Mouse (Mus musculus): ENCODE measurements around the gene Zyg11a. TPM values are rescaled to one million over a fixed set of nuclear protein-coding genes. Genes with fewer than 3 reads are reported as not detected.
"Not testable (repeated sequence)": the region's sequence is repeated elsewhere in the genome, so short reads cannot be mapped to it uniquely, and the experiment has no call there.

Zyg11a gene
- total RNA-seq, 1 experiment: 12.8 TPM

- no peak for DNase-seq (ENCODE audit: low read depth, low spot score)
- H3K36me3 ChIP-seq (ENCODE audit: control insufficient read depth, insufficient read depth, low read length, poor library complexity, severe bottlenecking): peaks cover 6% of the 10 kb centered on the region; the same call in 1 of the 2 replicates
- H3K4me3 ChIP-seq (ENCODE audit: insufficient read depth in 1 of 2, low read depth in 1 of 2, low read length in 2 of 2, poor library complexity in 1 of 2, severe bottlenecking in 1 of 2): no peak overlapping the region
- H3K9me3 ChIP-seq (ENCODE audit: control insufficient read depth, insufficient read depth, low read depth, low read length): no peaks in the 10 kb centered on the region
- H3K9ac ChIP-seq (ENCODE audit: insufficient read depth, low read depth, low read length, poor library complexity, severe bottlenecking): no peak overlapping the region
- peaks cover 0 to 7% of the 10 kb centered on the region in 2 experiments; a peak in 1 of 4 replicates for H3K4me1 ChIP-seq (ENCODE audit: control insufficient read depth in 2 of 2, insufficient read depth in 2 of 2, low read length in 2 of 2, poor library complexity in 1 of 2)
- in situ Hi-C loops (cut with MboI; ENCODE audit: low sequenced_read_pairs in 2 of 2, unreplicated experiment in 2 of 2): no loop called here
- no peak overlapping the region for H3K27ac ChIP-seq (ENCODE audit: insufficient read depth, low read depth, low read length, poor library complexity, severe bottlenecking)
- TF ChIP-seq CHD2 (IDR thresholded peaks at IDR 0.05; ENCODE audit: low read depth, low read length): no peak
- TF ChIP-seq ZC3H11A (IDR thresholded peaks at IDR 0.05; ENCODE audit: borderline replicate concordance, low read depth, low read length): no peak
Observed at GRCm38 (mm10) chr4:108166874-108167273, 51.0 kb downstream of the Zyg11a start.

DNA sequence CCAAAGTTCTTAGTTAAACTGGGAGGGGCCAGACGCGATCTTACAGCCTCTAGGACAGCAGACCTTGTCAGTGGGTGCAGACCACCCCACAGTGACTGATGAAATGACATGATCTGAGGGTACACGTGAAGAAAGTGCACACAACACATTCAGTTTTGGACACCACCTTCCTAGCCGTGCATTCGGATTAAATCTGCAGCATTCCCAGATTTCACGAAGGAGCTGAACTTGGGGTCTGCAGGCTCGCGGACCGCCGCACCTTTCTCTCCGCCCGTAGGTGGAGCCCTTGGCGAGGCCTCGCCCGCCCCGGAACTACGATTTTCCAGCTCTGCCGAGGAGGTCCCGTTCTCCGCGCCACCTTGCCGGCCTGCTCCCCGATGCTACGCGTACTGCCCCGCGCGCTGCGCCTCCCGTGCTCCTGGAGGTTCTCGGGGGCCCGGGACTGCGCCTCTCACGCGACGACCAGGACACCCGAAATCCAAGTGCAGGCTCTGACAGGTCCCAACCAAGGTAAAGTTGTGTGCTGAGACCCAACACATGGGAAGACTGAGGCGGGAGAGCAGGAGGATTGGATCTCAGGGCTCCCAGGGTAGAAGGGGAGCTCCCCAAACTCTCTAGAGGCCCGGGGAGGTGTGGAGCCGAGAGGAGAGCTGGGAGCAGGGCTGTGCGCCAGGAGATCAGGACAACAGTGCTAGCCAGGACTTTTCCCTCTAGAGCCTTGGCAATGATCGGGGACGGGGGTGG is 52.5 kb downstream of the Zyg11a start, which contains the start of gene Echdc2:
Gene Echdc2, plus strand, starts transcription at position 286 of the 744 bp plus-strand sequence.
- peaks cover 0 to 7% of the 10 kb centered on the region in 2 experiments; a peak in 1 of 4 replicates for H3K4me1 ChIP-seq (ENCODE audit: control insufficient read depth in 2 of 2, insufficient read depth in 2 of 2, low read length in 2 of 2, poor library complexity in 1 of 2)
- no peaks in the 10 kb centered on the region for H3K9me3 ChIP-seq (ENCODE audit: control insufficient read depth, insufficient read depth, low read depth, low read length)
- peak within 1 kb of the TSS; percentile 80 for H3K9ac ChIP-seq (ENCODE audit: insufficient read depth, low read depth, low read length, poor library complexity, severe bottlenecking)
- TF ChIP-seq CHD2 (IDR thresholded peaks at IDR 0.05; ENCODE audit: low read depth, low read length) (no peak), HCFC1 (IDR thresholded peaks at IDR 0.05; ENCODE audit: borderline replicate concordance, insufficient read depth, low read length) (0 out of 2 replicates have a peak, but pooled peaks have one; percentile 11)
- H3K36me3 ChIP-seq (ENCODE audit: control insufficient read depth, insufficient read depth, low read length, poor library complexity, severe bottlenecking): peaks cover 6% of the 10 kb centered on the region; the same call in 1 of the 2 replicates
- H3K27ac ChIP-seq (ENCODE audit: insufficient read depth, low read depth, low read length, poor library complexity, severe bottlenecking): no peak within 1 kb of the TSS
- DNase-seq (ENCODE audit: low read depth, low spot score): no peak
- in situ Hi-C loops (cut with MboI; ENCODE audit: low sequenced_read_pairs in 2 of 2, unreplicated experiment in 2 of 2): no loop called here
- H3K4me3 ChIP-seq (ENCODE audit: insufficient read depth in 1 of 2, low read depth in 1 of 2, low read length in 2 of 2, poor library complexity in 1 of 2, severe bottlenecking in 1 of 2): peak within 1 kb of the TSS; percentile 77 to 82

DNA sequence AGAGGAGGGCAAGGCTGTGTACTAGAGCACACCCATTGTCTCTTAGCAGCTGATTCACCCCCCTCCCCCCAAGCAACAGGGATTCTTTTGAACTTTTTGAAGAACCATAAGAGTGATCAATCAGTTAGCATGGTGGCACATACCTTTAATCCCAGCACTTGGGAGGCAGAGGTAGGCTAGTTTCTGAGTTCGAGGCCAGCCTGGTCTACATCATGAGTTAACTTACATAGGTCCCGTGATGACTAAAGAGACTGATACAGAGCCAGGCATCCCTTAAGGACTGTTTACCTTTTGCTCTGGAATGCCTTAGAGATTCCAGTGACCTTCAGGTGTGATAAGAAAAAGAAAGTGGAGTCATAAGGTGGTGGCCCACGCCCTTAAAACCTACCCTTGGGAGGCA is 54.6 kb downstream of the Zyg11a start:
- no peak overlapping the region for H3K4me3 ChIP-seq (ENCODE audit: insufficient read depth in 1 of 2, low read depth in 1 of 2, low read length in 2 of 2, poor library complexity in 1 of 2, severe bottlenecking in 1 of 2)
- no peaks in the 10 kb centered on the region for H3K9me3 ChIP-seq (ENCODE audit: control insufficient read depth, insufficient read depth, low read depth, low read length)
- in situ Hi-C loops (cut with MboI; ENCODE audit: low sequenced_read_pairs in 2 of 2, unreplicated experiment in 2 of 2): no loop called here
- DNase-seq (ENCODE audit: low read depth, low spot score): no peak
- no peak overlapping the region for H3K27ac ChIP-seq (ENCODE audit: insufficient read depth, low read depth, low read length, poor library complexity, severe bottlenecking)
- H3K36me3 ChIP-seq (ENCODE audit: control insufficient read depth, insufficient read depth, low read length, poor library complexity, severe bottlenecking): 0 out of 2 replicates have a peak, but pooled peaks cover 3% of the 10 kb centered on the region
- no peak overlapping the region for H3K9ac ChIP-seq (ENCODE audit: insufficient read depth, low read depth, low read length, poor library complexity, severe bottlenecking)
- H3K4me1 ChIP-seq (ENCODE audit: control insufficient read depth in 2 of 2, insufficient read depth in 2 of 2, low read length in 2 of 2, poor library complexity in 1 of 2): peaks cover 0 to 7% of the 10 kb centered on the region in 2 experiments; a peak in 1 of 4 replicates
- TF ChIP-seq ZNF384 (IDR thresholded peaks at IDR 0.05; ENCODE audit: low read depth, low read length) (no peak), ZC3H11A (IDR thresholded peaks at IDR 0.05; ENCODE audit: borderline replicate concordance, low read depth, low read length) (no peak), CHD2 (IDR thresholded peaks at IDR 0.05; ENCODE audit: low read depth, low read length) (0 out of 2 replicates have a peak, but pooled peaks have one; percentile 43), HCFC1 (IDR thresholded peaks at IDR 0.05; ENCODE audit: borderline replicate concordance, insufficient read depth, low read length) (no peak), MAFK (IDR thresholded peaks at IDR 0.05; ENCODE audit: insufficient read depth, low read depth, low read length) (no peak)

DNA sequence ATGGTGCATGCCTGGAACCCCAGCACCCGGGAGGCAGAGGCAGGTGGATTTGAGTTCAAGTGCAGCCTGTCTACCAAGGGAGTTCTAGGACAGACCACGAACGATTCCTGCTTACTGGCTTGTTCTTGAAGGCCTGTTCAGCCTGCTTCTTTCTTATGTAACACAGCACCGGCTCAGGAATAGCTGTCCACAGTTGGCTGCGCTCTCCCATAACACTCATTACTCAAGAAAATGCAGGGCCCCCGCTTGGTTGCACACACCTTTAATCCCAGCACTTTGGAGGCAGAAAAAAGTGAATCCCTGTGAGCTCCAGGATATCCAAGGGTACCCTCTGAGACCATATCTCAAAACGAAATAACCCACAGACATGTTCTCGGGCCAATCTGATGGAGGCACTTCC is 55.9 kb downstream of the Zyg11a start:
- Histone ChIP-seq H3K4me1 (ENCODE audit: control insufficient read depth in 2 of 2, insufficient read depth in 2 of 2, low read length in 2 of 2, poor library complexity in 1 of 2) (peaks cover 0 to 5% of the 10 kb centered on the region in 2 experiments; a peak in 1 of 4 replicates), H3K4me3 (ENCODE audit: insufficient read depth in 1 of 2, low read depth in 1 of 2, low read length in 2 of 2, poor library complexity in 1 of 2, severe bottlenecking in 1 of 2) (no peak overlapping the region), H3K27ac (ENCODE audit: insufficient read depth, low read depth, low read length, poor library complexity, severe bottlenecking) (no peak overlapping the region), H3K9ac (ENCODE audit: insufficient read depth, low read depth, low read length, poor library complexity, severe bottlenecking) (no peak overlapping the region), H3K36me3 (ENCODE audit: control insufficient read depth, insufficient read depth, low read length, poor library complexity, severe bottlenecking) (no peaks in the 10 kb centered on the region), H3K9me3 (ENCODE audit: control insufficient read depth, insufficient read depth, low read depth, low read length) (no peaks in the 10 kb centered on the region)
- TF ChIP-seq CHD2 (IDR thresholded peaks at IDR 0.05; ENCODE audit: low read depth, low read length) (no peak), ZNF384 (IDR thresholded peaks at IDR 0.05; ENCODE audit: low read depth, low read length) (no peak), MAFK (IDR thresholded peaks at IDR 0.05; ENCODE audit: insufficient read depth, low read depth, low read length) (no peak), ZC3H11A (IDR thresholded peaks at IDR 0.05; ENCODE audit: borderline replicate concordance, low read depth, low read length) (no peak), HCFC1 (IDR thresholded peaks at IDR 0.05; ENCODE audit: borderline replicate concordance, insufficient read depth, low read length) (no peak)
- DNase-seq (ENCODE audit: low read depth, low spot score): no peak
- in situ Hi-C loops (cut with MboI; ENCODE audit: low sequenced_read_pairs in 2 of 2, unreplicated experiment in 2 of 2): no loop called here

DNA sequence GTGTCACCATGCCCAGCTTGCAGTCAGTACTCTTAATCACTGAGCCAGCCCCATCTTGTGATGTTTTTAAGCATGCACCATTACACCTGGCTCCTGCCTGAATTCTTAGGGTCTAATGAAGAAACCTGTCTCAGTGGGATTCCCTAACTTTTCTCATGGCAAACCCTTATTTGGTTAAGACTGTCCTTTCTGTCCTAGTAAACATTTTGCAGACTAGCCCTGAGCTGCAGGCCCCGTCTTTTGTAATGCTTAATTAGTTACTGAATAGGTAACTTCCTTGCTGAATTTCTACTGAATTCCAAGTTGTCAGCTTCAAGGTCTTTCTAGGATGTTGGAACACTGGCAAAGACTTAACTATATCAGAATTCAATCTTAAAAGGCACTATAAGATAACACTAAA is 62.7 kb downstream of the Zyg11a start:
- peak overlapping the region; percentile 58; the same call in 1 of the 2 replicates for H3K27ac ChIP-seq (ENCODE audit: insufficient read depth, low read depth, low read length, poor library complexity, severe bottlenecking)
- in situ Hi-C loops (cut with MboI; ENCODE audit: low sequenced_read_pairs in 2 of 2, unreplicated experiment in 2 of 2); H3K36me3 ChIP-seq (ENCODE audit: control insufficient read depth, insufficient read depth, low read length, poor library complexity, severe bottlenecking); H3K9me3 ChIP-seq (ENCODE audit: control insufficient read depth, insufficient read depth, low read depth, low read length); H3K4me1 ChIP-seq (ENCODE audit: control insufficient read depth in 2 of 2, insufficient read depth in 2 of 2, low read length in 2 of 2, poor library complexity in 1 of 2); H3K9ac ChIP-seq (ENCODE audit: insufficient read depth, low read depth, low read length, poor library complexity, severe bottlenecking); DNase-seq (ENCODE audit: low read depth, low spot score); H3K4me3 ChIP-seq (ENCODE audit: insufficient read depth in 1 of 2, low read depth in 1 of 2, low read length in 2 of 2, poor library complexity in 1 of 2, severe bottlenecking in 1 of 2): not testable (repeated sequence)

- H3K9ac ChIP-seq (ENCODE audit: insufficient read depth, low read depth, low read length, poor library complexity, severe bottlenecking); H3K4me3 ChIP-seq (ENCODE audit: insufficient read depth in 1 of 2, low read depth in 1 of 2, low read length in 2 of 2, poor library complexity in 1 of 2, severe bottlenecking in 1 of 2); H3K9me3 ChIP-seq (ENCODE audit: control insufficient read depth, insufficient read depth, low read depth, low read length); in situ Hi-C loops (cut with MboI; ENCODE audit: low sequenced_read_pairs in 2 of 2, unreplicated experiment in 2 of 2); H3K4me1 ChIP-seq (ENCODE audit: control insufficient read depth in 2 of 2, insufficient read depth in 2 of 2, low read length in 2 of 2, poor library complexity in 1 of 2); DNase-seq (ENCODE audit: low read depth, low spot score); H3K27ac ChIP-seq (ENCODE audit: insufficient read depth, low read depth, low read length, poor library complexity, severe bottlenecking); H3K36me3 ChIP-seq (ENCODE audit: control insufficient read depth, insufficient read depth, low read length, poor library complexity, severe bottlenecking): not testable (repeated sequence)
Observed at GRCm38 (mm10) chr4:108145554-108145953, 72.3 kb downstream of the Zyg11a start.
